Mouse (Mus musculus) c-Kit-negative CD71-positive TER-119-positive erythroid progenitor cells, embryonic 14.5 days (primary cell): ENCODE data around the gene Fibin.

Experiments
- DNase-seq: peaks from one replicate; pipeline ENCODE4 v3.0.0-alpha.2; 2013; ENCODE audit warnings: low read depth, low spot score

Fibin gene

DNA sequence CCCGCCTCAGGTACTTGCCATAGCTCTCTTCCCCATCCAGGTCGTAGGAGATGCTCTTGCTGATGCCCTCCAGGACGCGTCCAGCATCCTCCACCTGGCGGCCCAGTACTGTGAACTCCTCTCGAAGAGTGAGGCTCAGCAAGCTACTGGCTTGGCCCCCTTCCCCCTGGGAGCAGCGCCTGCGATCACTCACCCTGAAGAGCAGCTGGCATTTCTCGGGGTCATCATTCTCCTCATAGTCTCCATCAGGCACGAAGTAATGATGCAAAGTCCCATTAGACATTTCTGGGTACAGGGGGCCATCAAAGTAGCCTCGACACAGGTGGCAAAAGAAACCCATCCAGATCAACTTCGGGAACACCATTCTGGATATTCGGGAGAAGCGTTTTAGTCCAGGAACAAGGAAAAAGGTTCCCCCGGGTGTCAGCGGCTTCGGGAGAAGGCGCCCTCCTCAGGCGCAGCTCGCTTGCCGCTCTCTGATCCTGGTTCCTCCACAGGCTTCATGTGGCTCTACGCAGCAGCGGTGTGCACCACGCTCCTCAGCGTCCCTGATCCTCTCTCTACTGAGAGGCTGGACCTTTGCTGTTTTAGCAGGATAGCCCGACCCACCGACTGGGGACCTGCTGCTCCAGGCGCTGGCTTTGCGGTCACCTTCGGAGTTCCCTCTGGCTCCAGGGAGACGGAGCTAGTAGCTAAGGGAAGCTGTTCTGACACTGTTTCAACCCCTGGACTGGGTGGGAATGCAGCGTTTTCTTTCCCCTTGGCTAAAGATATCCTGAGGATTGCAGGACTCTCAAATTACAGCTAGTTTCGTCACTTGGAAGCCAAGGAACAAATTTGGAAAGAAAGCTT lies at the start of gene Fibin:
Fibin (minus strand) TSS at position 752 of the 852 bp plus-strand sequence.
- no peak for DNase-seq

DNA sequence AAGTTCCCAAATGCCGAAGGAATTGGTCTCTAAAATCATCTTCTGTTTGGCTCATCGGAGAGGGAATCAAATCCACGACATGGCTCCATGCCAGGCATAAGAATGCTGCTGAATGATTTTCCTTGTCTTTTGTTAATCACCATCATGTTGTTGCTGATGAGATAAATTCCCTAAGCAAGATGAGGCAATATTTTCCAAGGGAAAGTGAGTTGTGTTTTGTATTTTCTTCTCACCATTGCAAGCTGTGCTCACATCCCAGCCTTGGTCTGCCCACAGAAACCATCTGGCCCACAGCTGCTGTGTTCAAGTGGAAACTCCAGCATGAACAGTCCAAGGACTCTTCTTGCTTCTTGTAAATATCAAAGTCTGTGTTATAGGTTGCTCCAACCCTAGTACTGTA lies 48.4 kb upstream of the Fibin start:
- DNase-seq = no peak

DNA sequence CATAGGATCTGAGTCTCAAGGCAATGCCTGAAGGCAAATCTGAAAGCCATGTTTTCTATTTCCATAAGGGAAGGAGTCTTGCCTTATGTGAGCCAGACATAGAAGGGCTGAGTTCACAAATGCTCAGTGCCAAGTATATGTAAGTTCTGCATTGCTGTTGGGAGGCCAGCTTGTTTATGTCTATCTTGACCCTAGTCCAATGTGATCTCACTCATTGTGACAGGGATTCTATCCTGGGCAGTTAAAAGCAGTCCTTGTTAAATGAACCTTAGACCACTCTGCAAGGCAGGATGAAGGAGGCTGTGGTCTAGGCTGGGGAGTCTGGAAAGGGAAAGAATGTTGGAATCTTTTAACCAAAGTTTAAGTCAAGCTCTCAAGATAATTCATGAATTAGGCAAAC lies 45.8 kb upstream of the Fibin start:
- no peak for DNase-seq

DNA sequence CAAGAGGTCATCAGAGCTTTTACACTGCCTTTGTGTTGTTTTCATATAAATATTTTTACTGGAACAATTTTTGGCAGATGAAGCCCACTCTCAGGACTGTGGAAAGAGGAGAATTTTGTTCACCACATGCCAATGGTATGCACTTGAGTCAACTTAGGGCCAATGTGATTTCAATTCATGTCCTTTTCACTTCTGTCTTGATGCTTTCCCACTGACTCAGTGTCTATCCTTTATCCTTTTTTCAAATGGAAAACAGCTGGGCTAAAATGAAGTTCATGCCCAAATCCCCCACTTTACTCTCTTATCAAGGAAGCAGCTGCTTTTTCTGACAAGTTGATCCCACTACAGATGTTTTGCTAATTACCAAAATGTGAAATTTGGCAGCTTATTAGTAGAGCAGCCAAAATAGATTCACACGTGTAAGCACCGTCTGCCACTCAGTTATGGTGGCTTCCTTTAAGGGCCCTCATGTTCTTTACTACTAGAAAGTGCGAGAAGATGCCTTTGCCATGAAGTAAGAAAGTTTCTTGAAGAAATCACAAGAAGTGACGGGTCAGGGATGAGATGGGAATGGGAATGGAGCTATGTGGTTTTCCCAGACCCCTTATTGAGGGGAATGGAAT lies 29.8 kb upstream of the Fibin start:
- DNase-seq = no peak

DNA sequence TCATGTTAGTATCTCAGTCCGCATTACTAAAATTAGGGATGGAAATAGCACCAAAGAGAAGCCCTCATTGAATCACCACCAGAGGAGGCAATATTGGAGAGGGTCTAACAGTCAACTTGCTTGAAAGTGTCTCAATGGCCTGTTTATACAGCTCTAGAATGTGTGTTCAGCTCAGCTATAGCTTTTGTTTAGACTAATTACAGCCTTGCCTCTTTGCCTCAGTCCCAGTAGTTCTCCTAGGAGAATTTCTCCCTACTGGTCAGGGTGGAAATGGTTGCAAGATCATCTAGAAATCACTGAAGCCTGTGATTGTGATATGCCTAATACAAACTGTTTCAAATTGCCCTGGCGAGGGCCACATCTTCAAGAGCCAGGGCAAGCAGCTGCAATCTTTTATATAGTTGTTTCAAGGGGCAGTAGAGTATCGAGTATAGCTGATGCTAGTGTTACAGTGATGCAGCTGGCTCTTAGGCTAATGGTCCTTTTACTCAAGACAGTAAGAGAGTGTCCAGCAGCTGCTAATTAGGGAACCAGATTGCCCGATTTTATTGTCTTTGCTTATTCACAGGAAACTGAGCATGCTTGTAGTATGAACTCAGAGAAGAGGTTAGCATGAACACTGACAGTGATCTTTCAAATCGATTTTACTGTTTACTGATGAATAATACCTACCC lies 27.9 kb upstream of the Fibin start:
- DNase-seq = no peak

DNA sequence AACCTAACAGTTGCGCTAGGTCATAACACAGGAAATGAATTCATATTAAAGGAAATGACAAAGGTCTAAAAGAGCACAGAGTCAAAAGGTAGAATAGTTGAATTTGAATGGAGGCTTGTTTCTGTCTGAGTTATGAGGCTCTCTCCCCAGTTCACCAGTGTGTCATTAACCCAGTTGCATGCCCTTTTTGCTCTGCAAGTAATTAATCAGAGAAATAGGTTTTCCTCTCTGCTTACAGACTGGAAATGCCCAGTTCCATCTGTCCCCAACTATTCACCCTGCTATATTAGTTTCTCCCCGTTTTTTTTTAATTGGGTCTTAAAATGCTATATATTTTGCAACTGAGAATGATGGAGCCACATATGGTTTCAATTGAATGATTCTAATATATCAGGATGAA lies 16.8 kb upstream of the Fibin start:
- DNase-seq = no peak

DNA sequence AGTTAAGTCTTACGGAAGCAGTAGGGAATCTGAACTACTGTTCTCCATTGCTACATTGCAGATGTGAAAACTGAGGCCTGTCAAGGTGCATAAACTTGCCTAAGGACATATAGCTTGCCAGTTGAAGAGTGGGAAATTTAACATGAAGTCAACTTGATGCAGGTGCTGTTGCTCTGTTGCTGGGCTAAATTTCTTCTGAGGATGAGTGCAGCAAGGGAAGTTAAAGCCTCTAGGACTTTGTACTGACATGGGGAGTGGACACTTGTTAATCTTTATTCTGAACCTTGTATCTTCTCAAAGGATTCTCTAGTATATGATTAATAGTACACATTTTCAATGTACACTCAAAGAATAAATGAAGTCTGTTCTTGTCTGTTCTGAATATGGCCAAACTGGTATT lies 13.7 kb upstream of the Fibin start:
- DNase-seq = no peak

DNA sequence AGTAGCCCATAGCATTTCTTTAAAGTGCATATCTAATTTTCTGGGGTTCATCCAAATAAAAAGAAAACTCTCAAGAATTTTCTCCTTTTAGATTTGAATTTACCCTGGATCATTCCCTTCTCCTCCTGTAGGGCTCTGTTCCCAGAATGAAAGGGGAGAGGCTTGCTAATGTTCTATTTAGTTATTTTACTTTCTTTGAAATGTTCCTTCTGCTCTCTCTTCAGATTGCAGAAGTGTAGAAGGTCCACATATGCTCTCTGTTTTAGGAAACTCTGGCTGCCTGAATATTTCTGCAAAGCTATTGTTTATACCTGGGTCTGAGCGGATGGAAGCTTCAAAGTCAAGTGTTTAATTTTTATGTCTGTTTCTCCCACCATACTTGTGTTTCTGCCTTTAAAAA lies 12.5 kb upstream of the Fibin start:
- no peak for DNase-seq

DNA sequence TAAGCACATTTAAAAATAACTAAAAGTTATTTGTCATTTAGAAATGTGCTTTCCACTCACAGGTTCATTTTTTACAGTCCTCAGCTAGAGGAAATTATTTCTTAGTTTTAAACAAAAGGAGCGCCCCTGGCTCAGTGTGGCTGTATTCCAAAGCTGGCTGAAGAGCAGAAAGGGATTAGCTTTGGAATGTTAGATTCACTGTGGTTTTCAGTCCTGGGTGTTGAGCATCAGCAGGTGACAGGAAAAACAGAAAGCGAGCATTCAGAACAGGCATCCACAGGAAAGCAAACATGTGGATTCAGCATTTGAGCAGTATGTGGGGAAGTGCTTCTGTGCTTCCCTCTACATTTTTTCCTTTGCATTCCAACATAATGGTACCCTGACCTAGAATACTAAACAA lies 10.2 kb upstream of the Fibin start:
- DNase-seq = no peak

DNA sequence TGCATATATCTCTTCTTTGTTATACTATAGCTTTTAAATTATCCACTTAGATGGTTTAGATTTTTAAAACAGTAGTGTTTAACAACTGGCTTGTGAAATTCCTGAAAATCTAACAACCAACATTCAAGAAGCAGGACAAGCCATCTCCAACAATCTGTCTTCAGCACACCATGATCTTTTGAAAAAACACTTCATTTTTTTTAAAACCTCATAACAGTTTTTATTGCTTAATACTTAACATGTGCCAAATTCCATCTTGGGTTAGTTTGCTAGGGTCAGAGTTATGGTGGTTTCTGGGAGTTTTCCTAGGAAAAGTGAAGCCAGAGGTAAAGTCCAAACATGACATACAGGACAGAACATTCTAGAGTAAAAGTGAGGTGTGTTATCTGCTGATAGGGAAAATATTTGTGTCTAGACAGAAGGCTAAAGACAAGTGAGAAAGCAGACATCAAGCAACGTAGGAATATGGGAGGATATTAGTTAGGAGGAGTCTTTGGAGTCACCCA lies 4.5 kb upstream of the Fibin start:
- DNase-seq = no peak

DNA sequence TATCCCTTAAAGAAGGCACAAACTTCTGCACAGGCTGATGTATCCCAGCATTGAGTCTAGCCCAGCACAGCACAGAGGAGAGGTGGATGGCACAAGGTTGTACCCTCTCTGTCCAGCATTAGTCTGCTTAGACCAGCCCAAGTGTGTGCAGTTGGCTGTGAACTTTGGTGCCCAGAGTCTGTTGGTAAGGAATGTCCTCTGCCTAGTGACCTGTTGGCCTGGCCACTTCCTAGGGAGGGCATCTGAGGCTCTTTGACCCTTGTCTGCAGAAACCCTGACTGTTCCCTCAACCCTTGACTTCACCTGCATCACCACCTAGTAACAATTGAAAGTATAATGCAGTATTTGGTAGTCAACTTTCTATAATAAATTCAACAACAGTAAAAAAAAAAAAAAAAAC lies 2.4 kb upstream of the Fibin start:
- DNase-seq = no peak

DNA sequence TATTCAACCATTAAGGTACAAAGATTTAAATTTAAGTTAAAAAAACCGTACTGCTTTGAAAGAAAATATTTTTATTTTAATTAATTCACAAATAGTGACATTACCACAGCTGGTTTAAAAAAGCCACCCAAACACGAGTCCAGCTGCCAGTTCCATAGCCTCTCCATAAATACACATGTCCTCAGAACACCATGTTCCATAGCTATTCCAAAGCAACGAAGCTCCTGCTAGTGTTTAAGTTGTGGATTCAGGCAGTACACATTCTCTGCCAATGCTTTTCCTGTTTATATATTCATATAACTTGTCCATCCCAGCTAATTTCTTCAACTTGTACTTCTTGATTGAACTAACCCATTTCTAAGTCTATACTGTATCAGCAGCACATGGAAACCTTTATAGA lies 872 bp upstream of the Fibin start:
- no peak for DNase-seq

DNA sequence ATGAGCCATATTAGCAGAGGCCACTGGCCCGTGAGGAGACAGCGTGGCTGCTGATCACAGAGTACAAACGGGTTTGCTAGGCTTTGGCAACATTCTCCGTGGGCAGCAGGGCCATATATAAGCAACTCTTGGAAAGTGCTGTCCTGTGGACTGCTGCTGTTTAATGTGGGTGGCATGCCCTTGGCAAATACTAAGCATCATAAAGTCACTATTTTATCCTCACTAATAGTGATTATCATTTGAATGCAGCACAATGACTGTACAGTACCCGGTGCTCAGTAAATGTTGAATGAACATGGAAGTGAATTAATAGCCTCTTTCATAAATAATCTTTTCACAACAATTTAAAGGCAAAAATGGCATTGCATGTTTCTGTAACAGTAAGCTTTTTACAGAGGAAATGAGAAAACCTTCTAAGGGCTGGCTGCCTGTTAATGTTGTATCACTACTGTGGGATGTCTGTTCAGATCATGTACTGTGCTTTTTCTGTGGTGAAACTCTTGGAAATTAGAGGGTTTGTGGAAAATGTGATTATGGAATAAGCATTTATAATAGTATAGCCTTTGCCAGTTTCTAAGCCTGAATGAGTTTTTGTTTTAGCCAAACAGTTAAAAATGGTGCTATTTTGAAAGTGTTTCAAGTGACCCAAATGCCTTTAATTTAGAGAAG lies 9.5 kb downstream of the Fibin start:
- DNase-seq = no peak

DNA sequence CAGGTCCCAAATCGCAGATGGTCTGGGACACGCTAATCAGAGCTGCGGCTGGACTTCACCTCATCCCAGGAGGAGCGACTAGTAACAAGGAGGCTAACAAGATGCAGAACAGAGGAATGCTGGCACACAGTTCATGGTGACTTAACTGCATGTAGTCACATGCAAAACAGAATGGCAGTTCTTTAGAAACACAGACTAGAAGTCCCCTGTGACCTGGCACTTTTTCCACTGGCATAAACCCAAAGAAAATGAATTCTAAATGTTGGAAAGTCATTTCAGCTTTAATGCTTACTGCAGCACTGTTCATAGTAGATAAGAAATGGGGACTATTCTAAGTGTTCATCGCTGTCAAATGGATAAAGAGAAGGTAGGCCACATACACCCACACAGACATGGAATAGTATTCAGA lies 11.1 kb downstream of the Fibin start:
- no peak for DNase-seq

DNA sequence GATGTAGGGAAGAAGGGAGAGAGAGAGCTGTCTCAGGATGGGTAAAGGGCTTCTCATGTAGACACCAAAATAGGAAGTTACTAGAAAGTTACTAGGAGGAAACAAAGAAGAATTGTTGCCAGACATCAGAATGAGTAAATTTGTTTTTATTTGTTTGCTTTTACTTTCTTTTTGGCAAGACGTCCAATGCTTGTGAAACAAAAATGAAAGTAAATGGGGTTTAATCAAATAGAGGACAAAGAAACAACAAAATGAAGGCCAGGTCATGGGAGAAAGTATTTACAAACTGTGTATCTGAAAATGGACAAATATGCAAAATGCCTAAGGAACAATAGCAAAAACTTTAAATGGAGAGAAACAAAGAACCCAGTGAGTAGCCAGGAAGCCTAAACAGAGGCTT lies 11.6 kb downstream of the Fibin start:
- no peak for DNase-seq

DNA sequence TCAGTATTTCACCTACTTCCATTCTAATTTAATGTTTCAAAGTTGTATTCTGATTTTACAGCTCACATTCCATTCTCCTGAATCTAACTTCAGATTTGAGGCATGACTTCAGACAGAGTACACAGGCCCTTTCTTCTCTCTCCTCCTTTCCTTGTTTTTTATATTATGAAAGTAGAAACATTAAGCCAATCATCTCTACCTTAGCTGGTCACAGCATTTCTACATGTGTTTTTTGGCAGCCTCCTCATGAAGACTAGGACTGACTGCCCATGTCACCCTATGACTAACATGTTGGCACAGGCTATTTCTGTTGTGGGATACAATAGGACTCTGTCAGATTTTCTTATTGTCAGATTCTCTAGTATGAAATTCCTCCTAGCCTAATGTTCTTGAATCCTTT lies 34.0 kb downstream of the Fibin start:
- no peak for DNase-seq

DNA sequence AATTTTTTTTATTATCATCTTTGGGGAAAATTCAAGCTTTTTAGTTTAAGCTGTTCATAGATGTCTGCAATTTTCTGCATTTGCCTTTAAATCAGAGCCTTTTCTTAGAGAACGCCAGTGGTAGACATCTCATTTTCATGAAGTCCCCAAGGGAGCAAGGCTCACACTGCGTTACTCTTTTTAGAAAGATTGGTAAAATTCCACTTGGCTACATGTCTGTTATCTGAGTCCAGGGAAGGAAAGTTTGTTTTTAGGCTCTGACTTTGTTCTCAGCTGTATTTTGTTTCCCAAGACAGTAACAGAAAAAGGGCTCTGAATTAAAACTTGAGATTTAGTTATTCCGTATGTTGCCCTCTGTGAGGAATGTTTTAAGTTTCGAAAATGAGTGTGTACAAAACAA lies 43.0 kb downstream of the Fibin start:
- no peak for DNase-seq

DNA sequence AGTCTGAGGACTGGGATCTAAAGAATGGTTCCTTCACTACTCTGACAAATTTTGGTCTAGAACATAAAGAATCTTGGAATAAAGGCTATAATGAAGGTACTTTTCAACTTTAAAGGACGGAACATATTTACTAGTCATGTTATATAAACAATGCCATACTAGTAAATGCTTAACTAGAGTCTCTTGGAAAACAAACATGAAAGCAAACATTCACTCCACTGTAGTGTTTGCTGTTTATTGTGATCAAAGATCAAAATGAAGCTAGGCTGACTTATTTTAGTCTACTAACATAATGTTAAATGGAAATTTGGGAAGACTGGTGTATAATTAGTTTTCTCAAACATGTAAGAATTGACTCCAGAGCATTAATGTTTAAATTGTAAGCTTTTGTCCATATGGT lies 43.7 kb downstream of the Fibin start:
- no peak for DNase-seq

DNA sequence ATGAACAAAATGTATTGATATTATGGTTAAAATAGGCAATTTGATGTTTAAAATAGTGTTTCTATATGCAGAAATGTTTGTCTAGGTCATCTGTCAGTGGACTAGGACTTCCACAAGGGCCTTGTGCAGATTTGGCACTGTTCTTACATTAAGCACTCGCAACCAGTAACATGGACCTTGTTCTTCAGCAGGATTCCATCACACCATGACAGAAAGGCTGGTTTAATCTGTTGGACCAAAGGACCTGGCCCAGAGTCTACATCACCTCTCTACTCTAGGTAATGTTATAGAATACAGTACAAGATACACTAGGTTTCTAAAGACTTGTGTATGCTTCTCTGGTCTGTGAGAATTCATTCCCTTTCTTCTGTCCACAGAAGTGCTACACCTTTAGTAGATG lies 44.3 kb downstream of the Fibin start:
- DNase-seq = no peak

DNA sequence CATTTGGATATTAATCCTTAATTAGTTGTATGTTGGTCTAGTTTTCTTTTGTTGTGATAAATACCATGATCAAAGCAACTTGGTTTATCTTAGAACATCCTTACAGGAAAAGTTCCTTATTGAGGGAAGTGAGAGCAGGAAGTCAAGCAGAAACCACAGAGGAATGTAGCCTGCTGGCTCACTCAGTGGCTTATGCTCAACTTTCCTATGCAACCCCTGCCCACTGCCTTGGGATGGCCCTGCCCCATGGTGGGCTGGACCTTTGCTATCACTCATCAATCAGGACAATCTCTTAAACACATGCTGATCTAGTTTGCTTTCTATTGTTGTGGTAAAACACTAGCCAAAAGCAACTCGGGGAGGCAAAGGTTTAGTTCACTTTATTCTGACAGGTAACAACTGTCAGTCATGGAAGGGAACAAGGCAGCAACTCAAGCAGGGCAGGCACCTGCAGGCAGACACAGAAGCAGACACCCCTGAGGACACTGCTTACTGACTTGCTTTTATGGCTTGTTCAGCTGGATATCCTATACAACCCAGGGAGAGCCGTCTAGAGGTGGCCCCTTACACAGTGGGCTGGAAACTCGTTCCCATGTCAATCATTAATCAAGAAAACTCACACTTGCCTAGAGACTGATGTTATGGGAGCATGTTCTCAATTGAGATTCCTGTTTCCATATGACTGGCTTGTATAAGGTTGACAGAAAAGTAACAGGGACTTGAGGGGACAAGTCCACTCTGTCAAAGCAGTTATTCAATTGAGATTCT lies 46.7 kb downstream of the Fibin start:
- DNase-seq = no peak

DNA sequence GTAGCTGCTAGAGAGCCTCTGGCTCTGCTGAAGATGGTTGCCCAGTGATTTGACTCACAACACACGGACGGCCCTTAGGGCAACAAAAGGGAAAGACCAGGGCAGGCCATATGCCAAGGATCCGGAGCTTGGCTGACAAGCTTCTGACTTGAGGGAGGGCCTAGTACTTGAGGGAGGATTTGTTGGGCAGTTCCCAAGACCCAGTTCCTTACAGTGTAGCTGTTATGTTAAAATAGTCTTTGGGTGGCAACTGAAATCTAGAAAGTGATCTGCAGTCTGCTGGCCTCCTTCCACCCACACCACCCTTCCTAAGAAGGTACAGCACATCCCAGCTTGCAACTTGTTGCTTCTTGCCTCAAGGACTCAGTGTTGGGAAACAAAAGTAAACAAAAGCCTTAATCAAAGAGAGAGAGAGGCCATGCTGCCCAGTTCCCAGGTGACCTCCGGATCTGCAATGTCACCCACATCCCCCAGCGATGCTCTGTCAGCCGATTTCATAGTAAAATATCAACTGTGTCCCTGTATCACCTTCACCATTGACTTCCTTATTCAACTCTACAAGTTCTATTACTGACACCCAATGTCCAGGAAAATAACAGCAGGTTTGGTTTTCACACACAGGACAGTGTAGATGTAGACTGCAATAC lies 48.4 kb downstream of the Fibin start, which contains the start of gene Bbox1:
Bbox1 (minus strand) TSS at position 52 of the 647 bp plus-strand sequence.
- no peak for DNase-seq
